Mouse (Mus musculus) E14TG2a.4 (cell line): Measurements from ENCODE around the gene Caskin1.
A peak's percentile ranks its signal among the peaks of the same experiment; 100 is the strongest.
"Not testable (repeated sequence)": the region's sequence is repeated elsewhere in the genome, so short reads cannot be mapped to it uniquely, and the experiment has no call there.

Experiments used
- H3K27me3 ChIP-seq: 2 replicates; pipeline ENCODE4 v1.6.1; 2014; ENCODE audit warnings: low read length, control low read depth; ENCODE audit not compliant: insufficient read depth
- H3K36me3 ChIP-seq: 2 replicates; pipeline ENCODE4 v1.6.1; 2014; ENCODE audit warnings: low read length, control low read depth; ENCODE audit not compliant: insufficient read depth
- H3K4me1 ChIP-seq: replicated peaks from 2 replicates; pipeline ENCODE4 v1.6.1; 2014; ENCODE audit warnings: low read depth, low read length, control low read depth
- H3K4me3 ChIP-seq: replicated peaks from 2 replicates; pipeline ENCODE4 v1.5.1; 2014; ENCODE audit warnings: mild to moderate bottlenecking, low read length
- H3K9me3 ChIP-seq: 2 replicates; pipeline ENCODE4 v1.6.1; 2014; ENCODE audit warnings: low read length, control low read depth
- CTCF ChIP-seq: conservative IDR thresholded peaks from 2 replicates; pipeline ENCODE4 v1.5.1; 2014; ENCODE audit warnings: low read length
- NANOG ChIP-seq: IDR thresholded peaks from 2 replicates; pipeline ENCODE4 v1.6.1; 2014; ENCODE audit warnings: borderline replicate concordance, low read length, mixed read lengths
- POU5F1 ChIP-seq: IDR thresholded peaks from 2 replicates; pipeline ENCODE4 v1.6.1; 2014; ENCODE audit warnings: low read length, borderline replicate concordance

Caskin1 gene

GRCm38 (mm10) chr17:24453372-24453771 lies 35.0 kb upstream of the Caskin1 start:
- peaks cover 18% of the 10 kb centered on the region for H3K4me1 ChIP-seq
- H3K4me3 ChIP-seq = no peak overlapping the region
- H3K36me3 ChIP-seq = peaks cover 43% of the 10 kb centered on the region
- H3K9me3 ChIP-seq = no peaks in the 10 kb centered on the region
- TF ChIP-seq NANOG (no peak), POU5F1 (no peak), CTCF (no peak)
- no peaks in the 10 kb centered on the region for H3K27me3 ChIP-seq

DNA sequence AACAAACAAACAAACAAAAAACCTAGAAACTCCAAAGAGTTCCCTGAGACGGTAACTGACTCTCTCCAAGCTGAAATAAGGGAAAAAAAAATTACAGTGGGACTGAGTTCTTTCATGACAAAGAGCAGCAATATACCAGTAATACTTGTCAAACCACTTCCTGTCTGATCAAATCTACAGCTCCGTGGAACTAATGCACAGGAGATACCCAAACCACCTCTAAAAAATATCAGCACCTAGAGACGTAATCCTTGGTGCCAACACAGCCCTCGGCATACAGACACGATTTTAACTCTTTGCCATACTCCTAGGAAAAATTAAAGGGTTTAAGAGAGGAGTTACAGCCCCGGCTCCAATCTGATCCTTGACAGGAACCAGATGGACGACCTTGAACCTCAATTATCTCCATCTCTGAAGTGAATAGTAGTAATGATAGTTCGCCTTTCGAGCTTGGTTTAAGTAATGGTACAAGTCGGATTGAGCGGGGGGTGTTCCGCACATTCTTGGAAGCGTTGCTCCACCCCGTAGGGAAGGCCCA lies 34.1 kb upstream of the Caskin1 start:
- TF ChIP-seq POU5F1 = no peak
- no peak for TF ChIP-seq NANOG
- TF ChIP-seq CTCF = no peak
- H3K4me1 ChIP-seq = peaks cover 18% of the 10 kb centered on the region
- no peaks in the 10 kb centered on the region for H3K9me3 ChIP-seq
- peaks cover 34% of the 10 kb centered on the region for H3K36me3 ChIP-seq
- no peaks in the 10 kb centered on the region for H3K27me3 ChIP-seq
- peak overlapping the region; percentile 97 for H3K4me3 ChIP-seq

- Histone ChIP-seq H3K36me3 (peaks cover 27% of the 10 kb centered on the region), H3K4me1 (peaks cover 18% of the 10 kb centered on the region)
- no peak for TF ChIP-seq POU5F1
Measured at GRCm38 (mm10) chr17:24454756-24455522, 33.5 kb upstream of the Caskin1 start.

GRCm38 (mm10) chr17:24455523-24456206 lies 32.7 kb upstream of the Caskin1 start:
- H3K9me3 ChIP-seq, H3K27me3 ChIP-seq: not testable (repeated sequence)
- peak overlapping the region; percentile 35; the same call in 1 of the 2 replicates for H3K4me3 ChIP-seq
- H3K4me1 ChIP-seq = peaks cover 18% of the 10 kb centered on the region
- peaks cover 20% of the 10 kb centered on the region for H3K36me3 ChIP-seq

More at GRCm38 (mm10) chr17:24454756-24455522, 33.5 kb upstream of the Caskin1 start:
- Histone ChIP-seq H3K4me3 (peak overlapping the region; percentile 97), H3K9me3 (no peaks in the 10 kb centered on the region), H3K27me3 (no peaks in the 10 kb centered on the region)

DNA sequence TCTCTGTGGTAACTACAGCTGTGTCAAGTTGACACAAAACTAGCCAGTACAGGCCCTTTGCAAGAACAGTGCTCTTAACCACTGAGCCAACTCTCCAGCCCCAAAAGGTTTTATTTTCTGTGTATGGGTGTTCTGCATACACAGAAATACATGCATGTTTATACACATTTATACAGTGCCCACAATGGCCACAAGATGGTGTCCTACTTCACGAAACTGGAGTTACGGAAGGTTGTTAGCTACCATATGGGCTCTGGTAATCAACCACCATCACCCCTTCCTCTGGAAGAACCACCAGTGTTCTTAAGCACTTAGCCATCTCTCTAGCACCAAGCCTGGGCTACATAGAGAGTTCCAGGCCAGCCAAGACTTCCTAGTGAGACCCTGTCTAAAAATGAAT lies 26.8 kb upstream of the Caskin1 start:
- peaks cover 17% of the 10 kb centered on the region for H3K36me3 ChIP-seq

DNA sequence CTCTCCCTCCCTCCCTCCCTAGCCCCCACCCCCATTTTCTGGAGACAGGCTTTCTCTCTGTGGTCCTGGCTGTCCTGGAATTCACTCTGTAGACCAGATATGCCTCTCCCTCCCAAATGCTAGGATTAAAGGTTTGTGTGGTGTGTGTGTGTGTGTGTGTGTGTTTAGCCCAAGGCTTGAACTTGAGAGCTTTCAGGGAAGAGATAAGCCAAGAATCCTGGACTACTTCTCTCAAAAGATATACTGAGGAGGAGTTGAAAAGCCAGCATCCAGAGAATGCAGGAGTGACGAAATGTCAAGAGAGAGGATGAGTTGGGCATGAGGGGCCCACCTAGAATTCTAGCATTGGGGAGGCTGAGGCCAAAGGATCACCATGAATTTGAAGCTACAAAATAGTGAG lies 25.5 kb upstream of the Caskin1 start:
- Histone ChIP-seq H3K9me3 (no peaks in the 10 kb centered on the region), H3K27me3 (no peaks in the 10 kb centered on the region), H3K4me1 (peaks cover 14% of the 10 kb centered on the region), H3K36me3 (peaks cover 22% of the 10 kb centered on the region), H3K4me3 (no peak overlapping the region)
- TF ChIP-seq CTCF = no peak
- TF ChIP-seq POU5F1 = no peak
- TF ChIP-seq NANOG = no peak

More for the DNA sequence above, 26.8 kb upstream of the Caskin1 start:
- H3K9me3 ChIP-seq = no peaks in the 10 kb centered on the region
- H3K27me3 ChIP-seq = no peaks in the 10 kb centered on the region
- no peak overlapping the region for H3K4me3 ChIP-seq
- H3K4me1 ChIP-seq = peaks cover 14% of the 10 kb centered on the region
- TF ChIP-seq POU5F1 = no peak
- TF ChIP-seq CTCF = peak; percentile 53

- no peaks in the 10 kb centered on the region for H3K27me3 ChIP-seq
- no peak overlapping the region for H3K4me3 ChIP-seq
- H3K9me3 ChIP-seq = no peaks in the 10 kb centered on the region
- H3K36me3 ChIP-seq = peaks cover 22% of the 10 kb centered on the region
- TF ChIP-seq NANOG (no peak), POU5F1 (no peak), CTCF (peak; percentile 44)
- peaks cover 17% of the 10 kb centered on the region for H3K4me1 ChIP-seq
Measured at GRCm38 (mm10) chr17:24463374-24464133, 24.8 kb upstream of the Caskin1 start.

- H3K9me3 ChIP-seq = no peaks in the 10 kb centered on the region
- peaks cover 50% of the 10 kb centered on the region for H3K36me3 ChIP-seq
- TF ChIP-seq CTCF (no peak), NANOG (no peak; the same call in 1 of the 2 replicates), POU5F1 (no peak)
- no peak overlapping the region for H3K4me3 ChIP-seq
- peaks cover 39% of the 10 kb centered on the region for H3K4me1 ChIP-seq
- H3K27me3 ChIP-seq = no peaks in the 10 kb centered on the region
Measured at GRCm38 (mm10) chr17:24468636-24469246, 19.7 kb upstream of the Caskin1 start.
